Comparison of ENCODE assay signal across 8 mouse cellular contexts in the genomic region with DNA sequence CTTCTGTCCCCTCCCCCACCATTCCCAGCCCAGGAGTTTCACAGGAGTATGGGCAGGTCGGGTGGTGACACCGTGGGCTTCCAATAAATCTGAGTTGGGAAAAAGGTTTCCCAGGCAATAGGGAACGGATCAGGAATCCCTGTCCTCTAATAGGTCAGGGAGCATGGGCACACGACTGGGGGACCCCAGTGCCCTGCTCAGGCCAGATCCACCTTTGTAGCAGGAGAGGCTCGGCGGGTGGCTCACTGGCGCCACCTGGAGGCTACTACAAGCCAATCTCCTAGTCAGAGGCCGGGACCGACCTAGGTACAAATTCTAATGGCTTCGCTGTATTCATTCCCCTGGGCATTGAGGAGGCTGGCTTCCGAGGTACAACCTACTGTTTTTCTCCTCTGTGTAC. TPM values are rescaled to one million over a fixed set of nuclear protein-coding genes. Genes with fewer than 3 reads are reported as not detected.
DNase-seq lines count a peak whose midpoint lies in the region; ATAC-seq and TF ChIP-seq lines count a peak whose summit lies in the region.

No protein-coding gene starts in this region.

- peak; percentile 82 to 85 for DNase-seq in heart, adult 2 months
- DNase-seq in cerebellum, postnatal 4 days (ENCODE audit: low spot score in 2 of 2): peak; percentile 36 to 64
- peak; percentile 71 for DNase-seq in gastrocnemius, postnatal 14 days
- peak; percentile 77 for DNase-seq in kidney, adult 11 months
- DNase-seq in liver, adult 2 months (ENCODE audit: extremely low read depth, low read depth, low spot score): peak; percentile 61
- DNase-seq in midbrain, postnatal 0 days (ENCODE audit: low spot score): peak; percentile 58
- DNase-seq in spleen, postnatal 4 days (ENCODE audit: low spot score in 2 of 2): peak; percentile 68 to 88

- no peak overlapping the region for H3K4me3 ChIP-seq in heart, adult 2 months
- no peak overlapping the region for H3K4me3 ChIP-seq in heart, embryonic 11.5 days (ENCODE audit: low read depth, low read length)
- peak overlapping the region; percentile 24; the same call in 1 of the 2 replicates for H3K4me3 ChIP-seq in liver, adult 2 months (ENCODE audit: insufficient read depth, low read depth, low read length)
- H3K4me3 ChIP-seq in midbrain, postnatal 0 days (ENCODE audit: low read depth, low read length): no peak overlapping the region

- intact Hi-C loops in heart, adult 2 months (cut with DNase I): loop anchor here (1.0 to 5.0 kb wide), 2 partner anchors 40 to 91 kb away; partner anchors contain the start of gene Nectin2
- intact Hi-C loops in gastrocnemius, postnatal 14 days (cut with DNase I; ENCODE audit: low total_unique reads): loop anchor here (2.0 kb wide), 1 partner anchor 41 kb away; no protein-coding TSS in a partner anchor

- H3K4me1 ChIP-seq in heart, adult 2 months (ENCODE audit: control insufficient read depth, insufficient read depth, low read length): peaks cover 4% of the 10 kb centered on the region
- no peaks in the 10 kb centered on the region for H3K4me1 ChIP-seq in heart, embryonic 11.5 days (ENCODE audit: control insufficient read depth, insufficient read depth, low read length)
- H3K4me1 ChIP-seq in liver, adult 2 months (ENCODE audit: control insufficient read depth, insufficient read depth, low read length): peaks cover 16% of the 10 kb centered on the region
- H3K4me1 ChIP-seq in midbrain, postnatal 0 days (ENCODE audit: insufficient read depth, low read length): no peaks in the 10 kb centered on the region

- H3K27ac ChIP-seq in heart, adult 2 months: no peak overlapping the region
- H3K27ac ChIP-seq in heart, embryonic 11.5 days (ENCODE audit: low read depth, low read length): no peak overlapping the region
- peak overlapping the region; percentile 81 for H3K27ac ChIP-seq in liver, adult 2 months (replicated peaks; ENCODE audit: insufficient read depth, low read depth, low read length)
- no peak overlapping the region for H3K27ac ChIP-seq in midbrain, postnatal 0 days (ENCODE audit: low read depth, low read length)

- H3K27me3 ChIP-seq in heart, adult 2 months (ENCODE audit: control insufficient read depth, insufficient read depth, low read length): no peaks in the 10 kb centered on the region
- peaks cover 26% of the 10 kb centered on the region for H3K27me3 ChIP-seq in heart, embryonic 11.5 days (ENCODE audit: control insufficient read depth, insufficient read depth, low read length)
- H3K27me3 ChIP-seq in liver, adult 2 months (ENCODE audit: control insufficient read depth, insufficient read depth, low read length): no peaks in the 10 kb centered on the region
- peaks cover 17% of the 10 kb centered on the region for H3K27me3 ChIP-seq in midbrain, postnatal 0 days (ENCODE audit: insufficient read depth, low read length)

- no peaks in the 10 kb centered on the region for H3K79me2 ChIP-seq in heart, adult 2 months (replicated peaks; ENCODE audit: control insufficient read depth, insufficient read depth, low read length)
- H3K79me2 ChIP-seq in liver, adult 2 months (ENCODE audit: control insufficient read depth, insufficient read depth, low read length): no peaks in the 10 kb centered on the region

- no peaks in the 10 kb centered on the region for H3K9me3 ChIP-seq in heart, embryonic 11.5 days (replicated peaks; ENCODE audit: control insufficient read depth, low read length)
- H3K9me3 ChIP-seq in midbrain, postnatal 0 days (ENCODE audit: low read length): no peaks in the 10 kb centered on the region

- no peak; the same call in 1 of the 2 replicates for TF ChIP-seq CTCF in heart, adult 2 months (IDR thresholded peaks at IDR 0.05)
- peak; percentile 91 for TF ChIP-seq CTCF in liver, adult 2 months (IDR thresholded peaks at IDR 0.05; ENCODE audit: low read depth, low read length)
- TF ChIP-seq CTCF in midbrain, postnatal 0 days (IDR thresholded peaks at IDR 0.05): peak; percentile 84

- H3K4me2 ChIP-seq in heart, embryonic 11.5 days: no peak overlapping the region
- H3K4me2 ChIP-seq in midbrain, postnatal 0 days (ENCODE audit: low read depth, low read length, poor library complexity, severe bottlenecking): no peak overlapping the region

- TF ChIP-seq POLR2A in heart, adult 2 months (IDR thresholded peaks at IDR 0.05; ENCODE audit: insufficient read depth, low read depth, low read length): no peak
- TF ChIP-seq POLR2A in liver, adult 2 months (IDR thresholded peaks at IDR 0.05; ENCODE audit: extremely low read depth, insufficient read depth, low read length): no peak

- TF ChIP-seq EP300 in heart, adult 2 months (IDR thresholded peaks at IDR 0.05; ENCODE audit: insufficient read depth, low read depth, low read length): 0 out of 2 replicates have a peak, but pooled peaks have one; percentile 49

- H3K9ac ChIP-seq in heart, adult 2 months (ENCODE audit: low read depth, low read length): no peak overlapping the region
- H3K9ac ChIP-seq in heart, embryonic 11.5 days (ENCODE audit: low read depth, low read length): no peak overlapping the region
- H3K9ac ChIP-seq in liver, adult 2 months (ENCODE audit: low read depth, low read length): peak overlapping the region; percentile 48
- no peak overlapping the region for H3K9ac ChIP-seq in midbrain, postnatal 0 days (replicated peaks; ENCODE audit: low read length, poor library complexity, severe bottlenecking)

- no peaks in the 10 kb centered on the region for H3K36me3 ChIP-seq in heart, adult 2 months (ENCODE audit: control insufficient read depth, insufficient read depth, low read length)
- H3K36me3 ChIP-seq in heart, embryonic 11.5 days (ENCODE audit: control insufficient read depth, insufficient read depth, low read length): no peaks in the 10 kb centered on the region
- no peaks in the 10 kb centered on the region for H3K36me3 ChIP-seq in liver, adult 2 months (ENCODE audit: control insufficient read depth, insufficient read depth, low read length)
- H3K36me3 ChIP-seq in midbrain, postnatal 0 days (ENCODE audit: insufficient read depth, low read length): no peaks in the 10 kb centered on the region

- no peak for ATAC-seq in heart, embryonic 11.5 days (replicated peaks; ENCODE audit: insufficient number of reproducible peaks, low FRiP score, low TSS enrichment)
- peak; percentile 76; the same call in 1 of the 2 replicates for ATAC-seq in midbrain, postnatal 0 days (ENCODE audit: low FRiP score)

- WGBS in heart, adult 2 months: 7% methylated on average over 11 of the region's 11 CpGs
- WGBS in heart, embryonic 11.5 days (ENCODE audit: insufficient replicate concordance): 2% methylated on average over 11 of the region's 11 CpGs
- WGBS in liver, adult 2 months: 3% methylated on average over 11 of the region's 11 CpGs
- 7% methylated on average over 11 of the region's 11 CpGs for WGBS in midbrain, postnatal 0 days

RNA-seq across cellular contexts. Expression of gene Gm19345, which starts 8.2 kb away (rescaled TPM):
- total RNA-seq in heart, adult 2 months (2021): not detected
- not detected in 2 replicates for polyA plus RNA-seq in heart, adult 2 months (2012; rRNA removed)
- not detected in 2 replicates for polyA plus RNA-seq in heart, embryonic 11.5 days (2014; fragmentation: Nextera tagmentation; extraction: Ambion mirVana)
- total RNA-seq in gastrocnemius, postnatal 14 days (2021): not detected
- not detected in 2 replicates for total RNA-seq in liver, adult 2 months (2014; rRNA removed)
- polyA plus RNA-seq in liver, adult 2 months (2012; rRNA removed): 0.11 TPM in 1 of 2 replicates, not detected in the other
- 31.6 and 44.4 TPM in 2 replicates for total RNA-seq in midbrain, postnatal 0 days (2014; rRNA removed)
- polyA plus RNA-seq in midbrain, postnatal 0 days (2015; fragmentation: Nextera tagmentation; extraction: Ambion mirVana): 21.6 and 25.8 TPM in 2 replicates

RNA-seq across cellular contexts. Expression of gene Ceacam16, which starts 17.5 kb away (rescaled TPM):
- total RNA-seq in heart, adult 2 months (2021): under 1 TPM in 1 of 2 experiments, not detected in 1; 0.14 TPM
- 0.35 and 0.66 TPM in 2 replicates for polyA plus RNA-seq in heart, adult 2 months (2012; rRNA removed)
- polyA plus RNA-seq in heart, embryonic 11.5 days (2014; fragmentation: Nextera tagmentation; extraction: Ambion mirVana): not detected in 2 replicates
- under 1 TPM in 1 of 2 experiments, not detected in 1; 0.12 TPM for total RNA-seq in gastrocnemius, postnatal 14 days (2021)
- 0.09 and 0.34 TPM in 2 replicates for total RNA-seq in liver, adult 2 months (2014; rRNA removed)
- polyA plus RNA-seq in liver, adult 2 months (2012; rRNA removed): 0.09 and 0.11 TPM in 2 replicates
- total RNA-seq in midbrain, postnatal 0 days (2014; rRNA removed): not detected in 2 replicates
- 0.90 and 1.5 TPM in 2 replicates for polyA plus RNA-seq in midbrain, postnatal 0 days (2015; fragmentation: Nextera tagmentation; extraction: Ambion mirVana)

RNA-seq across cellular contexts. Expression of gene Bcl3, which starts 21.0 kb away (rescaled TPM):
- 1 to 10 TPM; 3.5 to 6.1 TPM for total RNA-seq in heart, adult 2 months (2021)
- 11.9 and 14.0 TPM in 2 replicates for polyA plus RNA-seq in heart, adult 2 months (2012; rRNA removed)
- 1.0 and 1.5 TPM in 2 replicates for polyA plus RNA-seq in heart, embryonic 11.5 days (2014; fragmentation: Nextera tagmentation; extraction: Ambion mirVana)
- 1 to 10 TPM; 3.2 to 4.1 TPM for total RNA-seq in gastrocnemius, postnatal 14 days (2021)
- 3.0 and 7.4 TPM in 2 replicates for total RNA-seq in liver, adult 2 months (2014; rRNA removed)
- polyA plus RNA-seq in liver, adult 2 months (2012; rRNA removed): 72.8 and 76.8 TPM in 2 replicates
- 0.55 and 0.66 TPM in 2 replicates for total RNA-seq in midbrain, postnatal 0 days (2014; rRNA removed)
- 0.93 and 1.3 TPM in 2 replicates for polyA plus RNA-seq in midbrain, postnatal 0 days (2015; fragmentation: Nextera tagmentation; extraction: Ambion mirVana)

RNA-seq across cellular contexts. Expression of gene Ceacam19, which starts 44.2 kb away (rescaled TPM):
- not detected for total RNA-seq in heart, adult 2 months (2021)
- not detected in 2 replicates for polyA plus RNA-seq in heart, adult 2 months (2012; rRNA removed)
- not detected in 2 replicates for polyA plus RNA-seq in heart, embryonic 11.5 days (2014; fragmentation: Nextera tagmentation; extraction: Ambion mirVana)
- not detected for total RNA-seq in gastrocnemius, postnatal 14 days (2021)
- not detected in 2 replicates for total RNA-seq in liver, adult 2 months (2014; rRNA removed)
- not detected in 2 replicates for polyA plus RNA-seq in liver, adult 2 months (2012; rRNA removed)
- total RNA-seq in midbrain, postnatal 0 days (2014; rRNA removed): 0.38 TPM in 1 of 2 replicates, not detected in the other
- not detected in 2 replicates for polyA plus RNA-seq in midbrain, postnatal 0 days (2015; fragmentation: Nextera tagmentation; extraction: Ambion mirVana)

RNA-seq across cellular contexts. Expression of gene Cblc, which starts 47.0 kb away (rescaled TPM):
- under 1 TPM; 0.63 to 0.77 TPM for total RNA-seq in heart, adult 2 months (2021)
- polyA plus RNA-seq in heart, adult 2 months (2012; rRNA removed): 0.41 and 1.2 TPM in 2 replicates
- 0.20 and 0.24 TPM in 2 replicates for polyA plus RNA-seq in heart, embryonic 11.5 days (2014; fragmentation: Nextera tagmentation; extraction: Ambion mirVana)
- total RNA-seq in gastrocnemius, postnatal 14 days (2021): not detected
- total RNA-seq in liver, adult 2 months (2014; rRNA removed): 17.4 and 17.8 TPM in 2 replicates
- polyA plus RNA-seq in liver, adult 2 months (2012; rRNA removed): 23.0 and 23.5 TPM in 2 replicates
- 0.71 and 1.8 TPM in 2 replicates for total RNA-seq in midbrain, postnatal 0 days (2014; rRNA removed)
- 0.70 and 1.2 TPM in 2 replicates for polyA plus RNA-seq in midbrain, postnatal 0 days (2015; fragmentation: Nextera tagmentation; extraction: Ambion mirVana)

Comparison
In these comparisons a context has a peak if more than half of its experiments do, and no peak if none do; other contexts are left out.
1. RNA of gene Gm19345, which starts 8.2 kb away (total RNA-seq): 31.6 to 44.4 TPM in midbrain, postnatal 0 days; not detected in heart, adult 2 months, not detected in gastrocnemius, postnatal 14 days and not detected in liver, adult 2 months; every median in the first group is over 10 times any median in the second.
2. Peak in every context shown above with its lines, with median percentiles within 50 percentile points of each other: DNase-seq.